Mouse (Mus musculus): ENCODE data around the gene Gabarapl2.
"Not testable (repeated sequence)": the region's sequence is repeated elsewhere in the genome, so short reads cannot be mapped to it uniquely, and the experiment has no call there.

Gene Gabarapl2

GRCm38 (mm10) chr8:111934201-111934600 lies 6.3 kb upstream of the Gabarapl2 start:
- no peak for DNase-seq (ENCODE audit: low read depth, low spot score)

GRCm38 (mm10) chr8:111937184-111937583 lies 3.3 kb upstream of the Gabarapl2 start:
- no peak for DNase-seq (ENCODE audit: low read depth, low spot score)

GRCm38 (mm10) chr8:111938076-111938985 lies 2.2 kb upstream of the Gabarapl2 start:
- DNase-seq (ENCODE audit: low read depth, low spot score), result not testable (repeated sequence)

- no peak for DNase-seq (ENCODE audit: low read depth, low spot score)
Observed at GRCm38 (mm10) chr8:111939516-111940142, 874 bp upstream of the Gabarapl2 start.

GRCm38 (mm10) chr8:111941101-111941454 lies 575 bp downstream of the Gabarapl2 start:
- DNase-seq (ENCODE audit: low read depth, low spot score), result no peak

- no peak for DNase-seq (ENCODE audit: low read depth, low spot score)
Observed at GRCm38 (mm10) chr8:111943544-111943943, 3.0 kb downstream of the Gabarapl2 start.

- no peak for DNase-seq (ENCODE audit: low read depth, low spot score)
Observed at GRCm38 (mm10) chr8:111947144-111947543, 6.6 kb downstream of the Gabarapl2 start.

GRCm38 (mm10) chr8:111947954-111948353 lies 7.5 kb downstream of the Gabarapl2 start:
- no peak for DNase-seq (ENCODE audit: low read depth, low spot score)

- no peak for DNase-seq (ENCODE audit: low read depth, low spot score)
Observed at GRCm38 (mm10) chr8:111950846-111951245, 10.3 kb downstream of the Gabarapl2 start.

GRCm38 (mm10) chr8:111951317-111951716 lies 10.8 kb downstream of the Gabarapl2 start:
- DNase-seq (ENCODE audit: low read depth, low spot score), result no peak

- DNase-seq (ENCODE audit: low read depth, low spot score), result no peak
Observed at GRCm38 (mm10) chr8:111951936-111952335, 11.4 kb downstream of the Gabarapl2 start.

GRCm38 (mm10) chr8:111954844-111955594 lies 14.5 kb downstream of the Gabarapl2 start:
- DNase-seq (ENCODE audit: low read depth, low spot score), result no peak

- DNase-seq (ENCODE audit: low read depth, low spot score), result no peak
Observed at GRCm38 (mm10) chr8:111955879-111956278, 15.4 kb downstream of the Gabarapl2 start.

GRCm38 (mm10) chr8:111957231-111957630 lies 16.7 kb downstream of the Gabarapl2 start:
- DNase-seq (ENCODE audit: low read depth, low spot score), result no peak

- DNase-seq (ENCODE audit: low read depth, low spot score), result no peak
Observed at GRCm38 (mm10) chr8:111960591-111961321, 20.3 kb downstream of the Gabarapl2 start.

- DNase-seq (ENCODE audit: low read depth, low spot score), result no peak
Observed at GRCm38 (mm10) chr8:111961330-111961729, 20.8 kb downstream of the Gabarapl2 start.

- no peak for DNase-seq (ENCODE audit: low read depth, low spot score)
Observed at GRCm38 (mm10) chr8:111962589-111962988, 22.1 kb downstream of the Gabarapl2 start.

GRCm38 (mm10) chr8:111963091-111963490 lies 22.6 kb downstream of the Gabarapl2 start:
- DNase-seq (ENCODE audit: low read depth, low spot score), result no peak

- no peak for DNase-seq (ENCODE audit: low read depth, low spot score)
Observed at GRCm38 (mm10) chr8:111963546-111963945, 23.0 kb downstream of the Gabarapl2 start.

GRCm38 (mm10) chr8:111964351-111964750 lies 23.8 kb downstream of the Gabarapl2 start:
- no peak for DNase-seq (ENCODE audit: low read depth, low spot score)

- DNase-seq (ENCODE audit: low read depth, low spot score), result no peak
Observed at GRCm38 (mm10) chr8:111964849-111965561, 24.5 kb downstream of the Gabarapl2 start.

Measured in WW6 (cell line).